Mouse (Mus musculus): ENCODE data around the gene Tpra1. TPM values are rescaled to one million over a fixed set of nuclear protein-coding genes. Genes with fewer than 3 reads are reported as not detected.

Tpra1 gene
- total RNA-seq, 1 experiment = 31.0 TPM

DNA sequence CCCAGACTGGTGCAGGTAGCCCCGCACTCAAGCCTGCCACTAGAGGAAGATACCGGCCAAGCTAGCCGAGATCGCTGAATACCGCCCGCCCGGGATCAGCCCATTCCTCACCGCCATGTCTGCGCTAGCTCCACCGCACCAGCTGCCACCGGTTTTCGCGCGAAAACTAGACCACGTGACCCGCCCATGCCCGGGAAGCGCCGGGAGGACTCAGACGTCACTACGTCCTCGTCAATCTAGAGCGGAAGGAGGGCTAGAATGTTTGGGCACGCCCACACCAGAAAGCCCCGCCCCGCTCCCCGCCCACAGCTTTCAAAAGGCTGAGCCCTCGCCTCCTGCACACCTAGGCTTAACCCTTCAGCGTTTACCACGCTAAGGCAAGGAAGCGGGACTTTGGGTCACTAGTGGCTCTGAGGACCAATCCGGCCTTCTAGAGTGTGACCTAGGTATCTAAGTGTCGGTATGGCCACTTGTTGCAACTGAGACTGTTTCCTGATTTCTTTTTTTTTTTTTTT lies 3.5 kb upstream of the Tpra1 start, which contains the start of gene Mcm2:
Mcm2 (minus strand) TSS at position 247 of the 515 bp plus-strand sequence.
- H3K27ac ChIP-seq (ENCODE audit: insufficient read depth, low read depth, low read length, poor library complexity, severe bottlenecking) = peak within 1 kb of the TSS; percentile 76
- no peak for TF ChIP-seq HCFC1 (IDR thresholded peaks at IDR 0.05; ENCODE audit: borderline replicate concordance, insufficient read depth, low read length)
- no peak for TF ChIP-seq CHD2 (IDR thresholded peaks at IDR 0.05; ENCODE audit: low read depth, low read length)
- TF ChIP-seq ZC3H11A (IDR thresholded peaks at IDR 0.05; ENCODE audit: borderline replicate concordance, low read depth, low read length) = no peak
- TF ChIP-seq ZNF384 (IDR thresholded peaks at IDR 0.05; ENCODE audit: low read depth, low read length) = peak; percentile 89
- no peak for TF ChIP-seq MAFK (IDR thresholded peaks at IDR 0.05; ENCODE audit: insufficient read depth, low read depth, low read length)

DNA sequence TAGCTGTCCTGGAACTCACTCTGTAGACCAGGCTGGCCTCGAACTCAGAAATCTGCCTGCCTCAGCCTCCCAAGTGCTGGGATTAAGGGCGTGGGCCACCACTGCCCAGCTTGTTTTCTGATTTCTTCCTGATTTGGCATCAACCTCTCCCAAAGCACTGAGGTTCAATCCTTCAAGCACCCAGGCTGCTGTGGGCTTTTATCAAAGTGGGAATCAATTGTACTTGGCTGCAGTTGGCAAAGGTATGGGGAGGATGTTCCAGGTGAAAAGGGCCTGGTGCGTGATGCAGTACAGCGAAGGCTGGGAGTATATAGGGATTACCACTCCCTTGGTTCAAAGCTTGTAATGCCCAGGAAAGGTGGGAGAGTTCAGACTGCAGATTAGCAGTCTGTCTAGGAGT lies 3.0 kb upstream of the Tpra1 start:
- TF ChIP-seq ZNF384 (IDR thresholded peaks at IDR 0.05; ENCODE audit: low read depth, low read length) (no peak), MAFK (IDR thresholded peaks at IDR 0.05; ENCODE audit: insufficient read depth, low read depth, low read length) (no peak), CHD2 (IDR thresholded peaks at IDR 0.05; ENCODE audit: low read depth, low read length) (no peak), ZC3H11A (IDR thresholded peaks at IDR 0.05; ENCODE audit: borderline replicate concordance, low read depth, low read length) (no peak), HCFC1 (IDR thresholded peaks at IDR 0.05; ENCODE audit: borderline replicate concordance, insufficient read depth, low read length) (no peak)
- DNase-seq (ENCODE audit: low read depth, low spot score) = no peak
- H3K36me3 ChIP-seq (ENCODE audit: control insufficient read depth, insufficient read depth, low read length, poor library complexity, severe bottlenecking) = peaks cover 24% of the 10 kb centered on the region
- H3K4me1 ChIP-seq (ENCODE audit: control insufficient read depth in 2 of 2, insufficient read depth in 2 of 2, low read length in 2 of 2, poor library complexity in 1 of 2) = peaks cover 0 to 5% of the 10 kb centered on the region in 2 experiments; a peak in 2 of 4 replicates
- peak overlapping the region; percentile 49; the same call in 1 of the 2 replicates for H3K9ac ChIP-seq (ENCODE audit: insufficient read depth, low read depth, low read length, poor library complexity, severe bottlenecking)
- peak overlapping the region in 1 of 2 experiments; percentile 19; a peak in 1 of 4 replicates for H3K4me3 ChIP-seq (ENCODE audit: insufficient read depth in 1 of 2, low read depth in 1 of 2, low read length in 2 of 2, poor library complexity in 1 of 2, severe bottlenecking in 1 of 2)
- H3K27ac ChIP-seq (ENCODE audit: insufficient read depth, low read depth, low read length, poor library complexity, severe bottlenecking) = no peak overlapping the region
- in situ Hi-C loops (cut with MboI; ENCODE audit: low sequenced_read_pairs in 2 of 2, unreplicated experiment in 2 of 2) = loop anchor here in 1 of 2 experiments (25.0 kb wide), 1 partner anchor 987 kb away; the partner anchor contains the start of gene Hmces
- no peaks in the 10 kb centered on the region for H3K9me3 ChIP-seq (ENCODE audit: control insufficient read depth, insufficient read depth, low read depth, low read length)

More for the DNA sequence above, 3.5 kb upstream of the Tpra1 start, which contains the start of gene Mcm2:
- DNase-seq (ENCODE audit: low read depth, low spot score) = peak; percentile 96
- peaks cover 27% of the 10 kb centered on the region for H3K36me3 ChIP-seq (ENCODE audit: control insufficient read depth, insufficient read depth, low read length, poor library complexity, severe bottlenecking)
- in situ Hi-C loops (cut with MboI; ENCODE audit: low sequenced_read_pairs in 2 of 2, unreplicated experiment in 2 of 2) = loop anchor here in 1 of 2 experiments (25.0 kb wide), 1 partner anchor 986 kb away; the partner anchor contains the start of gene Hmces
- no peaks in the 10 kb centered on the region for H3K9me3 ChIP-seq (ENCODE audit: control insufficient read depth, insufficient read depth, low read depth, low read length)
- H3K9ac ChIP-seq (ENCODE audit: insufficient read depth, low read depth, low read length, poor library complexity, severe bottlenecking) = peak within 1 kb of the TSS; percentile 97
- peak within 1 kb of the TSS; percentile 80 to 94 for H3K4me3 ChIP-seq (ENCODE audit: insufficient read depth in 1 of 2, low read depth in 1 of 2, low read length in 2 of 2, poor library complexity in 1 of 2, severe bottlenecking in 1 of 2)
- peaks cover 0 to 5% of the 10 kb centered on the region in 2 experiments; a peak in 2 of 4 replicates for H3K4me1 ChIP-seq (ENCODE audit: control insufficient read depth in 2 of 2, insufficient read depth in 2 of 2, low read length in 2 of 2, poor library complexity in 1 of 2)

DNA sequence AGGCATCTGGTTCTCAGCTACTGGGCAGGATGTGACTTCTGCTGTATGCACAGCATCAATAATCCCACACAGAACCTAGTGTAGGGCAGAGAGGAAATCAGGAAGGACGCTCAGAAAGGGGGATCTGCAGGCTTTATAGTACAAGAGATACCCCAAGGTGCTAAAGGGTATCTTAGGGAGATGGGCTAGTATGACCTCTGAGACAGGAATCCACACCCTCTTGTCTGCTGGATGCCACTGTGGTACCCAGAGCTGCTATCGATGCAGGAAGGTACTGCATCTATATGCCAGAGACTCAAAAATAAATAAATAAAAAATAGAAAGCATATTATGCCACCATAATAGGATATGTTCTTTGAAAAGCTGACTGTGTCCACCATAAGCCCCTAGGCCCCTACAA lies 2.4 kb upstream of the Tpra1 start:
- Histone ChIP-seq H3K27ac (ENCODE audit: insufficient read depth, low read depth, low read length, poor library complexity, severe bottlenecking) (no peak overlapping the region), H3K4me1 (ENCODE audit: control insufficient read depth in 2 of 2, insufficient read depth in 2 of 2, low read length in 2 of 2, poor library complexity in 1 of 2) (peaks cover 0 to 5% of the 10 kb centered on the region in 2 experiments; a peak in 1 of 4 replicates), H3K9me3 (ENCODE audit: control insufficient read depth, insufficient read depth, low read depth, low read length) (no peaks in the 10 kb centered on the region), H3K36me3 (ENCODE audit: control insufficient read depth, insufficient read depth, low read length, poor library complexity, severe bottlenecking) (peaks cover 20% of the 10 kb centered on the region), H3K9ac (ENCODE audit: insufficient read depth, low read depth, low read length, poor library complexity, severe bottlenecking) (no peak overlapping the region), H3K4me3 (ENCODE audit: insufficient read depth in 1 of 2, low read depth in 1 of 2, low read length in 2 of 2, poor library complexity in 1 of 2, severe bottlenecking in 1 of 2) (no peak overlapping the region)
- DNase-seq (ENCODE audit: low read depth, low spot score) = no peak
- in situ Hi-C loops (cut with MboI; ENCODE audit: low sequenced_read_pairs in 2 of 2, unreplicated experiment in 2 of 2) = loop anchor here in 1 of 2 experiments (25.0 kb wide), 1 partner anchor 987 kb away; the partner anchor contains the start of gene Hmces
- TF ChIP-seq CHD2 (IDR thresholded peaks at IDR 0.05; ENCODE audit: low read depth, low read length) (no peak), MAFK (IDR thresholded peaks at IDR 0.05; ENCODE audit: insufficient read depth, low read depth, low read length) (no peak), ZC3H11A (IDR thresholded peaks at IDR 0.05; ENCODE audit: borderline replicate concordance, low read depth, low read length) (no peak), HCFC1 (IDR thresholded peaks at IDR 0.05; ENCODE audit: borderline replicate concordance, insufficient read depth, low read length) (no peak), ZNF384 (IDR thresholded peaks at IDR 0.05; ENCODE audit: low read depth, low read length) (no peak)

DNA sequence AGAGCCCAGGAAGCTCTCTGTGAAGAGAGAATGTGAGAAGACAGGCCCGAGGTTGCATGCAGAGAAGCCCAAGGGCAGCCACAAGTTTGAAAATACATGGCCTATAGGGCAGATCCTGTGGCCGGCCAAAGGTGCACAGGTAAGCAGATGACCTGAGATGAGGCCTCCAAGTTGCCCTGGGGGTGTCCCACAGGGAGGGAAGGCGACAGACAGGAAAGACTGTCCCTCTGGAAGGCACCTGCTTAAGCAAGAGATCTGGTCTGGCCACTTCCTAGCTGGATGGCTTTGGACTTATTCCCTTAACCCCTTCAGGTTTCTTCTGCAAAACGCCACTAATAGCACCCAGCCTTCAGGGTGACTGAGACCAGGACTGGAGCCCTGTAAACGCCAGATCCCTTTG lies 580 bp upstream of the Tpra1 start:
- H3K36me3 ChIP-seq (ENCODE audit: control insufficient read depth, insufficient read depth, low read length, poor library complexity, severe bottlenecking) = peaks cover 9% of the 10 kb centered on the region
- no peak for DNase-seq (ENCODE audit: low read depth, low spot score)

More for the DNA sequence above, 580 bp upstream of the Tpra1 start:
- in situ Hi-C loops (cut with MboI; ENCODE audit: low sequenced_read_pairs in 2 of 2, unreplicated experiment in 2 of 2) = no loop called here
- H3K4me1 ChIP-seq (ENCODE audit: control insufficient read depth in 2 of 2, insufficient read depth in 2 of 2, low read length in 2 of 2, poor library complexity in 1 of 2) = peaks cover 1 to 10% of the 10 kb centered on the region in 2 experiments; a peak in 2 of 4 replicates
- no peak overlapping the region for H3K27ac ChIP-seq (ENCODE audit: insufficient read depth, low read depth, low read length, poor library complexity, severe bottlenecking)
- peak overlapping the region; percentile 59 to 94 for H3K4me3 ChIP-seq (ENCODE audit: insufficient read depth in 1 of 2, low read depth in 1 of 2, low read length in 2 of 2, poor library complexity in 1 of 2, severe bottlenecking in 1 of 2)
- H3K9ac ChIP-seq (ENCODE audit: insufficient read depth, low read depth, low read length, poor library complexity, severe bottlenecking) = peak overlapping the region; percentile 42
- H3K9me3 ChIP-seq (ENCODE audit: control insufficient read depth, insufficient read depth, low read depth, low read length) = no peaks in the 10 kb centered on the region
- TF ChIP-seq ZC3H11A (IDR thresholded peaks at IDR 0.05; ENCODE audit: borderline replicate concordance, low read depth, low read length) (no peak), MAFK (IDR thresholded peaks at IDR 0.05; ENCODE audit: insufficient read depth, low read depth, low read length) (no peak), ZNF384 (IDR thresholded peaks at IDR 0.05; ENCODE audit: low read depth, low read length) (no peak), CHD2 (IDR thresholded peaks at IDR 0.05; ENCODE audit: low read depth, low read length) (no peak), HCFC1 (IDR thresholded peaks at IDR 0.05; ENCODE audit: borderline replicate concordance, insufficient read depth, low read length) (no peak)

Data from ES-E14 (cell line).